Mouse (Mus musculus) CD4-positive naive resting alpha-beta T cell, adult 57 days (primary cell): ENCODE results near the gene Gm49354. TPM values are rescaled to one million over a fixed set of nuclear protein-coding genes. Genes with fewer than 3 reads are reported as not detected.

ENCODE experiments used
- total RNA-seq: library from RNA; stranded (reverse); gene quantifications from one replicate; pipeline ENCODE4 v1.2.4, GENCODE M21; 2023

Gm49354 gene
- not detected for total RNA-seq

DNA sequence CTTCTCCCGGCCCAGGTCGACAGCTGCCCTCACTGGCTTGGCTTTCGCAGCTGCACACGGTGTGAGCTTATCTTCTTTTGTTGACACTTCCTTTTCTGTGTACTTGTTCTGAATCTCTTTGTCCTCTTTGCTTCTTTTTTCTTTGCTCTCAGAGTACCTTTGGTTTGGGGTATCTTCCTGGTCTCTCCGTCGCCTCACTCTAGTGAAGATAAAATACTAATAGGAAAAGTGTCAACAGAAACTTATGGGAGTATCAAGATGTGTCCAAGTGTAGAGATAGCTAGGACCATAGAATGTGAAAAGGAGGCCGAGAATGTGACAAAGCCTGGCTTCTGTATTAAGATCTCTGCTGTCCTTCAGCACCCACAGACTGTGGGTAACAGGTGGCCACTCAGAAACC is at the start of gene Gm49354:
Gm49354 (minus strand) TSS at position 101 of the 400 bp plus-strand sequence.

DNA sequence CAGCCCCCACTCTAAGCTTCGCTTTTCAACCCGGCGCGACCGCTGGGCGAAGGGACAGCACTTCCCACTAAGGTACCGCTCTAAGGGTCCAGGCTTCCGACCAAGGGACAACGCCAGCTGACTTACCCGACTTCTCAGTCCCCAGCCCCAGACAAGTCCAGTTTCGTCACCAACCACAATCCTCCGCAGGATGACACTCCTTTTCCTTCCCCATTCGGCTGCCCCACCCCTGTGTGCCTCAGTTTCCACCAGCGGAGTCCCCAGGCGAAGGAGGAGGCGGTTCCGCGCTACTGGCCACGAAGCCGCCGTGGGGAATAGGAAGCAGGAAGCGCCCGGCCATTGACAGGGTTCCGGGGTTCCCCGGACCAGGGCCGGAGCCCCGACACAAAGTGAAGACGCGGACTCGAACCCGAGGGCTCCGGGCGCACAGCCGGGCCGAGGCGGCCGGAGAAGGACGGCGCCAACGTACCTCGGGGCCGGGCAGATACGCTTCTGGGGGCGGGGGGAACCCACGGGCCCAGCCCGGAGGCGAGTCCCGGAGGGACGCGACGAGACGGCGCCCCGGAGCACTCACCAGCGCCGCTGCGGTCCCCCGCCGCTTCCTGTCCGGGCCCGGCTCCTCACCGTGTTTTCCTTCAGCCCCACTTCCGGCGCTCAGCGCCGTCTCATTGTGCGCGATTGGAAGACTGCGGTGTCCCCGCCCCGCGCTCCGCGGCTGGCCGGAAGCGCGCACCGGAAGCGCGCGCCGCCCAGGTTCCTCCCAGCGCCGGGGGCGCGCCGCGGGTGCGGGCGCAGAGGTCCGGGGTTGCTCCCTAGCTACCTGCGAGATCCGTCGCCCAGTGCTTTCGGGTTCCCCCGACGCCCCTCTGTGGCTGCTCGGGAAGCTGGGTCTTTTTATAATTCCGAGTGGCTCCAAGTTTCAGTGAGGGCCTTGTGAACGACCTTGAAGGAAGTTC is 40.7 kb upstream of the Gm49354 start, which contains the start of gene Tut7:
Tut7 (minus strand) TSS at position 641 of the 956 bp plus-strand sequence.

DNA sequence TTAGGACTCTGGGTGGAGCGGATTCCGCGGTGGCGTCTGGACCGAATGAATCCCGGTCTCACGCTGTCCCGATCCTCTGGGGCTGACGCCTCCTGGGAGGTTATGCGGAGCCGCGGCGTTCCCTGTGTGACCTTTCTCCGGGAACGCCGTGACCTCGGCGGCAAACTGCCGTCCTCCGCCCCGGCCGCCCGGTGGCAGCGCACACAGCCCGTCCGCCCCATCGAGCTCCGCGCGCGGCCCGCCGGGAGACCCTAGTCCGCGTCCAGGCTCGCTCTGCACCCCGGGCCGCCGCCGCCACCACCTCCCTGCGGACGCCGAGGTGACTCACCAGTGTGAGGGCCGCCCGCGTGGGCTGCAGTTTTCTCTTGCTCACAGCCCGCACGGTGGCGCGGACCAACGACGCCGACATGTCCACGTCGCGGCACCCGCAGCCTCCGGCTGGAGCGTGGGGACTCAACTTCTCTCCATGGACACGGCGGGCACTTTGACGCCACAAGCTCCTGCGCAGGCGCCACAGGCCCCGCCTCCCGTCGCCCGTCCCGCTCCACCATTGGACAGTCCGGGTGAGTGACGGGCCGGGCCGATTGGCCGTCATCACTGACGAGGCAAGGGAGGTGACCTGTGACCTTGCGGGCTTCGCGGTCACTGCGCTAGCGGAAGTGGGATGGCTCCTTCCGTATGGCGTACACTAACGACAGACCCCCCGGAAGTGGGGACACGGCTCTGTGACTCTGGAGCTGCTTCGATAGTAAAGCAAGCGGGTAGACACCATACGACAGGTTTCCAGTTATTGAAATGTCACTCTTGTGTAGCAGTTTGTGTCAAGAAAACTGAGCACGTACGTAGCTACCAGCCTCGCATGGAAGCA is 12.5 kb downstream of the Gm49354 start, which contains the start of gene Isca1:
Isca1 (minus strand) TSS at position 515 of the 868 bp plus-strand sequence.

DNA sequence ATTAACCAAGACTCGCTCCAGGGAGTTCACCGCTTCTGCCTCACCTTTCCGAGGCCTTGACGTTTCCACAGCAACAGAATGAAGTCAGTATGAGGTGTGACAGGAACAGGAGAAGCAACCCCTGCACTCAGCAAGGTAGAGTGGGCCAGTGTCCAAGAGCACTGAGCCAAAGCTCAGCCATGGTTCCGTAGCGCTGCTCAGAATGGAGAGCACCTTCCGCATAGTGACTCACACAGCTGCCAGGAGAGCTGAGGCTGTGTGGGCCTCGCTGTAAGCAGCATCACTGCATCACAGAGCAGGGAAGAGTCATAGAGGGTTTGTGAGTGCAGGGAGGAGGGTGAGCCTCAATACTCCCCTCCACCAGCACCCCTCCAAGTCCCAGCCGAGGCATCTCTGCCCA is 35.3 kb downstream of the Gm49354 start, which contains the start of gene 1700014D04Rik:
1700014D04Rik (minus strand) TSS at position 42 of the 400 bp plus-strand sequence.

DNA sequence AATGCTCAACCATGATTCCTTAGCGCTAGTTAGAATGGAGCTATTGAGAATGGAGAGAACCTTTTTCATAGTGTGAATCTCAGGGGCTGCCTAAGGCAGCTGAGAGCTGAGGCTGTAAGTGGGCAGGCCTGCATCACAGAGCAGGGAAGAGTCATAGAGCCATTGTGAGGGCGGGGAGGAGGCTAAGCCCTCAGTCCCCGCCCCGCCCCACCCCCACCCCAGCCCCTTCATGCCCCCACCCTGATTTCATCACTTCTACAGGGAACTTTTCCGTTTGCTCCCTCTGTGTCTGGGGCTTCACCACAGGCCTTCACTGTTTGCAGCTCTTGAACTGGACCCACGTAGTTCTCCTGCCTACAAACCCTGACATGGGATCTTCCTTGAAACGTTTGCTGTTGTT is 50.4 kb downstream of the Gm49354 start, which contains the start of gene Spata31d1d:
Spata31d1d (minus strand) TSS at position 101 of the 400 bp plus-strand sequence.

DNA sequence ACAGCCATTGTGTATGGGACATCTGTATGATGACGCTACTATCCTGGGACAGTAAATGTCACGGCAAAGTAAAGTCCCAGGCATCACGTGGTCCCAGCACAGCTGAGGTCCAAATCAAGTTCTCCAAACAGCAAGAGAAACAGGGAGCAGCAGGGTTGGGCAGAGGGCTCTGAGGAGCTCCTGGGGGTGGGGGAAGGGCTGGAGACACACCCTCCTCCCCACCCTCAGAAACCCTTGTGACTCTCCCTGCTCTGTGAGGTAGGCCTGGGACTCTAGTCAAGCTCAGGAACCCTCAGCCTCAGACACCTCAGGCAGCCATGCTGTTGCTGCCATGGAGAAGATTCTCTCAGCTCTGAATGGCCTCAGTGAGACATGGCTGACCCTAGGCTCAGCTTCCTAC is 70.1 kb downstream of the Gm49354 start, which contains the start of gene Spata31d1b:
Spata31d1b (plus strand) TSS at position 301 of the 400 bp plus-strand sequence.

DNA sequence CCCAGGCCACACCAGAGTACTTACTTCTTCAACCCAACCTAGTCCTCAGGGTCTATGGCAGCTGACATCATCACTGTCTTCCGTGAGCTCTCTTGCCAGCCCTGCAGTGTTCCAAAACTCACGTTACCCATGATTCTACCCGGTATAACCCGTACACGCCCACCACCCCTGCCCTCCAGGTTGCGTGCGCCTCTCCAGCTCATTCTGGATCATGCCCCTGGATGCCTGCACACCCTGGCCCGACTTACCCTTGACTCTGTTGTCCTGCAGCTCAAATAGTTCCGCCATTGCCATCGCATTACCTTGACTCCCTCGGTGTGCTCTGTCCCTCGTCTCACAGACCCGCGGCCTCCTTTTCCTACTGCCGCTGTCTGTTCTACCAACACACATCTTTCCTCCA is 71.8 kb downstream of the Gm49354 start, which contains the start of gene Spata31d1a:
Spata31d1a (minus strand) TSS at position 101 of the 400 bp plus-strand sequence.

Other genes with a start within 250 kb of the Gm49354 start
- gene Agtpbp1, start 197.0 kb downstream of the Gm49354 start, total RNA-seq: 53.5 TPM
- 72.0 TPM for gene Naa35, start 197.0 kb downstream of the Gm49354 start, total RNA-seq
- gene Golm1, start 106.4 kb downstream of the Gm49354 start, total RNA-seq: 46.7 TPM
- gene 4921517D22Rik, start 88.1 kb downstream of the Gm49354 start, total RNA-seq: not detected
- not detected for gene Spata31d1a, start 71.9 kb downstream of the Gm49354 start, total RNA-seq
- not detected for gene Spata31d1b, start 70.0 kb downstream of the Gm49354 start, total RNA-seq
- gene Spata31d1d, start 50.5 kb downstream of the Gm49354 start, total RNA-seq: not detected
- gene 1700014D04Rik, start 35.5 kb downstream of the Gm49354 start, total RNA-seq: not detected
- 78.3 TPM for gene Isca1, start 12.4 kb downstream of the Gm49354 start, total RNA-seq
- 213 TPM for gene Tut7, start 40.9 kb upstream of the Gm49354 start, total RNA-seq